Mouse (Mus musculus): ENCODE measurements at regions not wholly inside any gene's neighbourhood (a gene's known extent, or its start where the extent isn't known, plus 50 kb on each side); places are given as distances from the start of the nearest gene placed in this dataset.

GRCm38 (mm10) chr13:110735511-110735910 is 340.7 kb downstream of the Plk2 start:
- Histone ChIP-seq H3K36me3 (replicated peaks) (no peaks in the 10 kb centered on the region), H3K4me1 (no peaks in the 10 kb centered on the region), H3K9me3 (no peaks in the 10 kb centered on the region), H3K4me3 (no peak overlapping the region), H3K27me3 (ENCODE audit: poor library complexity, severe bottlenecking) (no peaks in the 10 kb centered on the region), H3K27ac (no peak overlapping the region)
- no peak for DNase-seq (ENCODE audit: extremely low spot score, low spot score)
- WGBS = 88% methylated on average over 5 of the region's 5 CpGs

- WGBS = 86% methylated on average over 11 of the region's 11 CpGs
- Histone ChIP-seq H3K4me1 (no peaks in the 10 kb centered on the region), H3K36me3 (replicated peaks) (no peaks in the 10 kb centered on the region), H3K4me3 (no peak overlapping the region), H3K9me3 (no peaks in the 10 kb centered on the region), H3K27me3 (ENCODE audit: poor library complexity, severe bottlenecking) (no peaks in the 10 kb centered on the region), H3K27ac (no peak overlapping the region)
- no peak for DNase-seq (ENCODE audit: extremely low spot score, low spot score)
Measured at GRCm38 (mm10) chr13:110741576-110742206, 346.8 kb downstream of the Plk2 start.

- Histone ChIP-seq H3K36me3 (replicated peaks) (no peaks in the 10 kb centered on the region), H3K27ac (no peak overlapping the region), H3K9me3 (no peaks in the 10 kb centered on the region), H3K4me3 (no peak overlapping the region), H3K27me3 (ENCODE audit: poor library complexity, severe bottlenecking) (no peaks in the 10 kb centered on the region), H3K4me1 (no peaks in the 10 kb centered on the region)
- WGBS = 68% methylated on average over 6 of the region's 6 CpGs
- no peak for DNase-seq (ENCODE audit: extremely low spot score, low spot score)
Measured at GRCm38 (mm10) chr13:110747223-110747868, 352.5 kb downstream of the Plk2 start.

- Histone ChIP-seq H3K9me3 (no peaks in the 10 kb centered on the region), H3K27me3 (ENCODE audit: poor library complexity, severe bottlenecking) (no peaks in the 10 kb centered on the region), H3K27ac (no peak overlapping the region), H3K4me1 (no peaks in the 10 kb centered on the region), H3K36me3 (replicated peaks) (no peaks in the 10 kb centered on the region), H3K4me3 (no peak overlapping the region)
- DNase-seq (ENCODE audit: extremely low spot score, low spot score) = no peak
- 90% methylated on average over 4 of the region's 4 CpGs for WGBS
Measured at GRCm38 (mm10) chr13:110752746-110753145, 357.9 kb downstream of the Plk2 start.

- Histone ChIP-seq H3K9me3 (no peaks in the 10 kb centered on the region), H3K4me1 (no peaks in the 10 kb centered on the region), H3K27me3 (ENCODE audit: poor library complexity, severe bottlenecking) (no peaks in the 10 kb centered on the region), H3K27ac (no peak overlapping the region), H3K4me3 (no peak overlapping the region), H3K36me3 (replicated peaks) (no peaks in the 10 kb centered on the region)
- 93% methylated on average over 9 of the region's 9 CpGs for WGBS
- DNase-seq (ENCODE audit: extremely low spot score, low spot score) = no peak
Measured at GRCm38 (mm10) chr13:110754548-110754947, 359.7 kb downstream of the Plk2 start.

- Histone ChIP-seq H3K27me3 (ENCODE audit: poor library complexity, severe bottlenecking) (no peaks in the 10 kb centered on the region), H3K4me1 (no peaks in the 10 kb centered on the region), H3K27ac (no peak overlapping the region), H3K36me3 (replicated peaks) (no peaks in the 10 kb centered on the region), H3K9me3 (no peaks in the 10 kb centered on the region), H3K4me3 (no peak overlapping the region)
- 94% methylated on average over 2 of the region's 2 CpGs for WGBS
- DNase-seq (ENCODE audit: extremely low spot score, low spot score) = no peak
Measured at GRCm38 (mm10) chr13:110756877-110757276, 362.0 kb downstream of the Plk2 start.

GRCm38 (mm10) chr13:110769210-110769609 is 374.4 kb downstream of the Plk2 start:
- Histone ChIP-seq H3K27me3 (ENCODE audit: poor library complexity, severe bottlenecking) (no peaks in the 10 kb centered on the region), H3K9me3 (no peaks in the 10 kb centered on the region), H3K36me3 (replicated peaks) (no peaks in the 10 kb centered on the region), H3K4me1 (no peaks in the 10 kb centered on the region), H3K27ac (no peak overlapping the region), H3K4me3 (no peak overlapping the region)
- no peak for DNase-seq (ENCODE audit: extremely low spot score, low spot score)

GRCm38 (mm10) chr13:110775251-110775650 is 380.4 kb downstream of the Plk2 start:
- Histone ChIP-seq H3K4me1 (no peaks in the 10 kb centered on the region), H3K9me3 (no peaks in the 10 kb centered on the region), H3K27ac (no peak overlapping the region), H3K36me3 (replicated peaks) (no peaks in the 10 kb centered on the region), H3K27me3 (ENCODE audit: poor library complexity, severe bottlenecking) (no peaks in the 10 kb centered on the region), H3K4me3 (no peak overlapping the region)
- DNase-seq (ENCODE audit: extremely low spot score, low spot score) = no peak

- Histone ChIP-seq H3K27me3 (ENCODE audit: poor library complexity, severe bottlenecking) (no peaks in the 10 kb centered on the region), H3K4me3 (no peak overlapping the region), H3K4me1 (no peaks in the 10 kb centered on the region; the same call in none of the 2 replicates), H3K36me3 (replicated peaks) (no peaks in the 10 kb centered on the region), H3K9me3 (no peaks in the 10 kb centered on the region), H3K27ac (no peak overlapping the region)
- DNase-seq (ENCODE audit: extremely low spot score, low spot score) = no peak
- 73% methylated on average over 12 of the region's 12 CpGs for WGBS
Measured at GRCm38 (mm10) chr13:110784162-110784785, 389.4 kb downstream of the Plk2 start.

GRCm38 (mm10) chr13:110784822-110785221 is 390.0 kb downstream of the Plk2 start:
- no peak for DNase-seq (ENCODE audit: extremely low spot score, low spot score)
- no peaks in the 10 kb centered on the region; the same call in none of the 2 replicates for H3K4me1 ChIP-seq
- no peaks in the 10 kb centered on the region for H3K36me3 ChIP-seq (replicated peaks)
- 83% methylated on average over 5 of the region's 5 CpGs for WGBS
- no peak overlapping the region for H3K4me3 ChIP-seq
- H3K27me3 ChIP-seq (ENCODE audit: poor library complexity, severe bottlenecking) = no peaks in the 10 kb centered on the region
- no peak overlapping the region for H3K27ac ChIP-seq
- H3K9me3 ChIP-seq = no peaks in the 10 kb centered on the region

GRCm38 (mm10) chr13:110798313-110798712 is 403.5 kb downstream of the Plk2 start:
- DNase-seq (ENCODE audit: extremely low spot score, low spot score) = no peak
- H3K4me1 ChIP-seq = no peaks in the 10 kb centered on the region
- H3K27me3 ChIP-seq (ENCODE audit: poor library complexity, severe bottlenecking) = no peaks in the 10 kb centered on the region
- no peak overlapping the region for H3K27ac ChIP-seq
- H3K9me3 ChIP-seq = no peaks in the 10 kb centered on the region
- 72% methylated on average over 7 of the region's 7 CpGs for WGBS
- no peak overlapping the region for H3K4me3 ChIP-seq
- no peaks in the 10 kb centered on the region for H3K36me3 ChIP-seq (replicated peaks)

- 92% methylated on average over 6 of the region's 6 CpGs for WGBS
- no peak for DNase-seq (ENCODE audit: extremely low spot score, low spot score)
- H3K36me3 ChIP-seq (replicated peaks) = no peaks in the 10 kb centered on the region
- H3K4me1 ChIP-seq = no peaks in the 10 kb centered on the region
- no peak overlapping the region for H3K4me3 ChIP-seq
- H3K27ac ChIP-seq = no peak overlapping the region
- no peaks in the 10 kb centered on the region for H3K9me3 ChIP-seq
- H3K27me3 ChIP-seq (ENCODE audit: poor library complexity, severe bottlenecking) = no peaks in the 10 kb centered on the region
Measured at GRCm38 (mm10) chr13:110802841-110803240, 408.0 kb downstream of the Plk2 start.

- no peaks in the 10 kb centered on the region for H3K9me3 ChIP-seq
- H3K36me3 ChIP-seq (replicated peaks) = no peaks in the 10 kb centered on the region
- H3K4me1 ChIP-seq = peaks cover 7% of the 10 kb centered on the region
- DNase-seq (ENCODE audit: extremely low spot score, low spot score) = no peak
- no peak overlapping the region for H3K4me3 ChIP-seq
- WGBS = 85% methylated on average over 6 of the region's 6 CpGs
- H3K27ac ChIP-seq = no peak overlapping the region
- H3K27me3 ChIP-seq (ENCODE audit: poor library complexity, severe bottlenecking) = no peaks in the 10 kb centered on the region
Measured at GRCm38 (mm10) chr13:110812401-110812800, 417.6 kb downstream of the Plk2 start.

Measured in forebrain, embryonic 10.5 days (tissue).